Comparison of ENCODE assay signal across 8 mouse cellular contexts in the genomic region with DNA sequence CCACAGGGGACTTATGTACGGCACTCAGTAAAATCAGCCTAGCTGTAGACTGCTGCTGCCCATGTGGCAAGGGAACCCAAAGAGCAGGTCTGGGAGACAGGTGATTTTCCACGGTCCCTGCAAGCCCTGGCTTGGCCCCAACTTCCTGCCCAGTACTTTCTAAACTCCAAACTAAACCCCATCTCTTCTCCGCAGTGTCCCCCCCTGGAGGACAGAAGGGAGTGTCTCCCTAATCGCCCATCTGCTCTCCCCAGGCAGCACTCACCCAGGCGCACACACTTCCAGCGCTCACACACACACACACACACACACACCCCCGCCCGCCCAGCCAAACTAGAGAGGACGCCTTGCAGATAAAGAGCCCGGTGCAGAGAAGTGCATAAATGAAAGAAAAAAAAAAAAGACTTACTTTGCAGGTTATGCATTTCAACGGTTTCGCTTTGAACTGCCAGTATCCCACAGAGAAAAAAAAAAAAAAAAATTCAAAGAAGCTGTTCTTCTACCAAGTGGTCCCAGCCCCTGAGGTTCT.
DNase-seq lines count a peak whose midpoint lies in the region; ATAC-seq and TF ChIP-seq lines count a peak whose summit lies in the region.

No protein-coding gene starts in this region.

- H3K27me3 ChIP-seq in heart, postnatal 0 days (ENCODE audit: control insufficient read depth, insufficient read depth, low read length): no peaks in the 10 kb centered on the region
- H3K27me3 ChIP-seq in liver, embryonic 15.5 days: no peaks in the 10 kb centered on the region
- no peaks in the 10 kb centered on the region for H3K27me3 ChIP-seq in neural tube, embryonic 13.5 days

- WGBS in heart, postnatal 0 days: under 1% methylated on average over 12 of the region's 12 CpGs
- WGBS in liver, embryonic 15.5 days (ENCODE audit: insufficient replicate concordance): under 1% methylated on average over 12 of the region's 12 CpGs
- WGBS in neural tube, embryonic 13.5 days: under 1% methylated on average over 12 of the region's 12 CpGs

- no peak for TF ChIP-seq EP300 in heart, postnatal 0 days (IDR thresholded peaks at IDR 0.05; ENCODE audit: low read depth)

- peak; percentile 71 to 72 for DNase-seq in B cell, adult 2 months
- peak; percentile 84 for DNase-seq in brain, embryonic 14.5 days (ENCODE audit: low read depth)
- peak; percentile 63 for DNase-seq in heart, postnatal 0 days (ENCODE audit: low spot score)
- DNase-seq in kidney, postnatal 36 days: peak; percentile 62 to 77
- peak; percentile 89 for DNase-seq in telencephalon, adult 2 months (ENCODE audit: low read depth, low spot score)

- ATAC-seq in erythroid progenitor cell, adult 5-6 weeks (replicated peaks; ENCODE audit: low FRiP score, poor library complexity, severe bottlenecking): peak; percentile 75
- peak; percentile 69 for ATAC-seq in heart, postnatal 0 days (ENCODE audit: insufficient read depth, low read depth)
- peak; percentile 90 for ATAC-seq in liver, embryonic 15.5 days (ENCODE audit: insufficient read depth)
- peak; percentile 61 for ATAC-seq in neural tube, embryonic 13.5 days (ENCODE audit: low read depth)

- peak overlapping the region; percentile 92 for H3K4me2 ChIP-seq in heart, postnatal 0 days (ENCODE audit: low read depth, low read length)
- peak overlapping the region; percentile 95 for H3K4me2 ChIP-seq in liver, embryonic 15.5 days
- peak overlapping the region; percentile 96 for H3K4me2 ChIP-seq in neural tube, embryonic 13.5 days

- 0 out of 2 replicates have a peak, but pooled peaks have one; percentile 16 for TF ChIP-seq CTCF in brain, embryonic 14.5 days (IDR thresholded peaks at IDR 0.05; ENCODE audit: borderline replicate concordance, extremely low read depth, insufficient read depth, insufficient read length)
- TF ChIP-seq CTCF in heart, postnatal 0 days (IDR thresholded peaks at IDR 0.05; ENCODE audit: low read depth): peak; percentile 34

- peaks cover 10% of the 10 kb centered on the region for H3K36me3 ChIP-seq in heart, postnatal 0 days (replicated peaks; ENCODE audit: control insufficient read depth, insufficient read depth, low read length)
- H3K36me3 ChIP-seq in liver, embryonic 15.5 days (replicated peaks): peaks cover 17% of the 10 kb centered on the region
- 0 out of 2 replicates have a peak, but pooled peaks cover 7% of the 10 kb centered on the region for H3K36me3 ChIP-seq in neural tube, embryonic 13.5 days

- peak overlapping the region; percentile 76 for H3K4me3 ChIP-seq in heart, postnatal 0 days (ENCODE audit: low read depth, low read length)
- peak overlapping the region; percentile 78 for H3K4me3 ChIP-seq in liver, embryonic 15.5 days (replicated peaks)
- H3K4me3 ChIP-seq in neural tube, embryonic 13.5 days: peak overlapping the region; percentile 60

- peak overlapping the region; percentile 64 for H3K9ac ChIP-seq in heart, postnatal 0 days (replicated peaks; ENCODE audit: low read depth, low read length)
- H3K9ac ChIP-seq in liver, embryonic 15.5 days: peak overlapping the region; percentile 87
- peak overlapping the region; percentile 86 for H3K9ac ChIP-seq in neural tube, embryonic 13.5 days

- H3K9me3 ChIP-seq in heart, postnatal 0 days (replicated peaks; ENCODE audit: control insufficient read depth, low read length): no peaks in the 10 kb centered on the region
- H3K9me3 ChIP-seq in liver, embryonic 15.5 days (replicated peaks): no peaks in the 10 kb centered on the region
- no peaks in the 10 kb centered on the region for H3K9me3 ChIP-seq in neural tube, embryonic 13.5 days

- no peak for TF ChIP-seq POLR2A in brain, embryonic 14.5 days (IDR thresholded peaks at IDR 0.05; ENCODE audit: borderline replicate concordance, extremely low read depth, insufficient read depth, insufficient read length, poor library complexity, severe bottlenecking)

- peaks cover 37% of the 10 kb centered on the region for H3K4me1 ChIP-seq in heart, postnatal 0 days (ENCODE audit: control insufficient read depth, insufficient read depth)
- peaks cover 62% of the 10 kb centered on the region for H3K4me1 ChIP-seq in liver, embryonic 15.5 days (replicated peaks)
- H3K4me1 ChIP-seq in neural tube, embryonic 13.5 days (replicated peaks): peaks cover 68% of the 10 kb centered on the region

- peak overlapping the region; percentile 78 for H3K27ac ChIP-seq in heart, postnatal 0 days (ENCODE audit: low read depth)
- peak overlapping the region; percentile 95 for H3K27ac ChIP-seq in liver, embryonic 15.5 days (replicated peaks)
- H3K27ac ChIP-seq in neural tube, embryonic 13.5 days (replicated peaks): peak overlapping the region; percentile 92

Comparison
In these comparisons a context has a peak if more than half of its experiments do, and no peak if none do; other contexts are left out.
1. Peak in every context shown above with its lines: DNase-seq, ATAC-seq, H3K4me3 ChIP-seq and H3K27ac ChIP-seq.